Mouse (Mus musculus): ENCODE data around the gene Aig1.

Gene Aig1

DNA sequence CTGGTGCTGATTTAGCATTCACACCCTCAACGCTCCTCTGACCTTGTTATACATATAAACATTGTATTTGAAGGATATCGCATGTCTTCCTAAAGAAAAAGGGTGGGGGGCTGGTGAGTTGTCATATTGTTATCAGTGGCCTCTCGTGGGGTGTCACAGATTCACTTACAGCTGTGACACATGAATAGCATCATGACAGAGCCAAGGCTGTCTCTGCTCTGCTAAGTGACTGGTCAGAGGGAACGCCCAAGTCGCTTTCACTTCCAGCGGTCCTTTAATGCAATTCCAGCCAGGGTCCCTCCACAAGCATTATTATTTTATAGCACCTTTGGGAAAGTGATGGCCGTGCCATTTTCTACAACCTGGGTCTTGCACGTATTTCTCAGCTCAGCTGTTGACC is 271.3 kb downstream of the Aig1 start:
- DNase-seq = no peak
